Mouse (Mus musculus) ES-E14 (cell line): ENCODE results near the gene Myrfl. TPM values are rescaled to one million over a fixed set of nuclear protein-coding genes. Genes with fewer than 3 reads are reported as not detected.

ENCODE experiments used
- DNase-seq: peaks from one replicate; pipeline ENCODE4 v3.0.0-alpha.2; 2013; ENCODE audit warnings: low read depth, low spot score
- H3K27ac ChIP-seq: 2 replicates; pipeline ENCODE4 v1.5.1; 2012; ENCODE audit warnings: low read depth, mild to moderate bottlenecking, low read length, moderate library complexity, mixed read lengths; ENCODE audit not compliant: poor library complexity, insufficient read depth, severe bottlenecking
- H3K36me3 ChIP-seq: 2 replicates; pipeline ENCODE4 v1.6.1; 2012; ENCODE audit warnings: mild to moderate bottlenecking, low read length, moderate library complexity, mixed read lengths; ENCODE audit not compliant: control insufficient read depth, poor library complexity, insufficient read depth, severe bottlenecking
- H3K4me1 ChIP-seq, 2 experiments: fragments of 150-350 bp in 1 of 2; sonication (generic) in 1 of 2; 2 replicates each; pipeline ENCODE4 v1.6.1; 2012; ENCODE audit warnings: low read length in 2 of 2, mild to moderate bottlenecking in 1 of 2, mixed read lengths in 1 of 2; ENCODE audit not compliant: control insufficient read depth in 2 of 2, insufficient read depth in 2 of 2, poor library complexity in 1 of 2
- H3K4me3 ChIP-seq, 2 experiments: fragments of 150-350 bp in 1 of 2; sonication (generic) in 1 of 2; 2 replicates each; pipeline ENCODE4 v1.5.1; 2012; ENCODE audit warnings: low read length in 2 of 2, low read depth in 1 of 2, mild to moderate bottlenecking in 1 of 2, mixed read lengths in 1 of 2; ENCODE audit not compliant: insufficient read depth in 1 of 2, poor library complexity in 1 of 2, severe bottlenecking in 1 of 2
- H3K9ac ChIP-seq: 2 replicates; pipeline ENCODE4 v1.6.1; 2012; ENCODE audit warnings: low read depth, mild to moderate bottlenecking, low read length, mixed read lengths; ENCODE audit not compliant: poor library complexity, insufficient read depth, severe bottlenecking
- H3K9me3 ChIP-seq: fragments of 150-350 bp; sonication (generic); 2 replicates; pipeline ENCODE4 v1.6.1; 2012; ENCODE audit warnings: low read depth, mild to moderate bottlenecking, low read length; ENCODE audit not compliant: control insufficient read depth, insufficient read depth
- CHD2 ChIP-seq: IDR thresholded peaks from 2 replicates; pipeline ENCODE4 v1.6.1; 2014; ENCODE audit warnings: mild to moderate bottlenecking, low read depth, low read length, inconsistent platforms
- HCFC1 ChIP-seq: IDR thresholded peaks from 2 replicates; pipeline ENCODE4 v1.6.1; 2012; ENCODE audit warnings: low read length, inconsistent platforms, borderline replicate concordance; ENCODE audit not compliant: insufficient read depth
- MAFK ChIP-seq: IDR thresholded peaks from 2 replicates; pipeline ENCODE4 v1.6.1; 2014; ENCODE audit warnings: mild to moderate bottlenecking, low read depth, low read length, inconsistent platforms; ENCODE audit not compliant: insufficient read depth
- ZC3H11A ChIP-seq: IDR thresholded peaks from 2 replicates; pipeline ENCODE4 v1.6.1; 2012; ENCODE audit warnings: low read depth, mild to moderate bottlenecking, inconsistent platforms, low read length, borderline replicate concordance
- ZNF384 ChIP-seq: IDR thresholded peaks from 2 replicates; pipeline ENCODE4 v1.6.1; 2012; ENCODE audit warnings: low read depth, low read length, inconsistent platforms
- in situ Hi-C, 2 experiments: fragments of 600-800 bp; cut with MboI; formaldehyde crosslinking; loops; one replicate each; pipeline ENCODE4 v1.15.1; 2025; ENCODE audit warnings: low sequenced_read_pairs in 2 of 2, inconsistent platforms in 1 of 2; ENCODE audit not compliant: unreplicated experiment in 2 of 2
- total RNA-seq: library from RNA; depleted of rRNA; stranded (reverse); fragments of 300-350 nt; gene quantifications from 2 replicates; pipeline ENCODE4 v1.2.3, GENCODE M21; 2012

The Myrfl gene
- total RNA-seq, 1 experiment: 0.13 TPM

DNA sequence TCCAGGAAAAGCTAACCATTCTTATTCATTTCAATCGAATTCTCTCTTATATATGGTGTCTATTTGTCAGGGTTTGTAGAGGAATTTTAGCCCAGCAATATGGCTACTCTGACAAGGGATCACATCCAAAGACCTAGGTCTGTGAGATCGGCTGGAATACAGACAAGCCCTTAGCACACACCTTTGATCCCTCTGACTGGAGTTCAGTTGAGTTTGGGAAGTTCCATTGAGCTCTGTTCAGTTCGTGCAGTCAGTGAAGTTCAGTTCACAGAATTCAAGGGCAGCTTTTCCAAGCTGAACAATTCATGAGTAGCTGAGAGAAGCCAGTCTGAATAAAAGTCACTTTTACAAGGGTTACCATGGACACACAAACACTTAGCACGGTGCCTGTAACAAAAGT is 148.0 kb downstream of the Myrfl start:
- in situ Hi-C loops: no loop called here
- Histone ChIP-seq H3K9ac (no peak overlapping the region), H3K4me3 (no peak overlapping the region), H3K4me1 (0 out of 4 replicates have a peak, but pooled peaks cover 0 to 2% of the 10 kb centered on the region in 2 experiments), H3K36me3 (no peaks in the 10 kb centered on the region), H3K9me3 (no peaks in the 10 kb centered on the region), H3K27ac (no peak overlapping the region)
- no peak for DNase-seq
- TF ChIP-seq HCFC1 (no peak), ZC3H11A (no peak), ZNF384 (no peak)

DNA sequence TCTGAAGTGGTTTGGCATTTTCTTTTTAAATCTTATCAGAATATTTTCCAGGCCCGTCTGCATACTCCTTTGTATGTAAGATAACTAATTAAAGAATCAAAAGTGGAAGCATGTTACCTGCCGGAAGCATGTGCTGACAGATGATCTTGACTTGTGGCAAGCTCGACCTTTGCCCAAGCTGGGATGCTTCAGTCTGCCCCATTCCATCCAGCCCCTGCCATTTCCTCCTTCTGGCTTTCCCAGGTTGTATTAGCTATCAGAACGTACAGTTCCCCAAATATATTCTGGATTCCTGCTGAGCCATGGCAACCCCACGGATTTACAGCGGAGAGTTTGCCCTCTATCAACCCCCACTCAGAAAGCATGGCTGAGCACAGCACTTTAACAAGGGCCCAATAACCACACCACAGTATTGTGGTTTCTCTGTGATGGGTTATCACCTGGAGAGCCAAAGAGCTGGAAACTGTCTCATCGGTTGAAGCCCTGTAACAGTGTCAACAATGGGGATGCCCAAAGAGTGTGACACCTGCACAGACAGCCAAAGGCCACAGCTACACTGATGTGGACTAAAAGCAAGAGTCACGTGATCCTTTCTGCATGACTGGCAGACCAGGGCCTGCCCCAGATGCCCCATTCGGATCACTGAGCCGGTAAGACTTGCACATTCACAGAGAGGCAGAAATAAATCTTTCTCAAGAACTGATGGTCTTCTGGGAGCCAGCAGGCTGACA is 150.3 kb downstream of the Myrfl start:
- Histone ChIP-seq H3K36me3 (no peaks in the 10 kb centered on the region), H3K27ac (no peak overlapping the region), H3K9me3 (no peaks in the 10 kb centered on the region), H3K4me3 (no peak overlapping the region), H3K4me1 (peaks cover 0 to 4% of the 10 kb centered on the region in 2 experiments; a peak in 1 of 4 replicates), H3K9ac (no peak overlapping the region)
- DNase-seq: no peak
- TF ChIP-seq HCFC1: no peak
- no peak for TF ChIP-seq MAFK
- no peak for TF ChIP-seq CHD2
- TF ChIP-seq ZC3H11A: no peak
- no peak for TF ChIP-seq ZNF384
- in situ Hi-C loops: no loop called here

DNA sequence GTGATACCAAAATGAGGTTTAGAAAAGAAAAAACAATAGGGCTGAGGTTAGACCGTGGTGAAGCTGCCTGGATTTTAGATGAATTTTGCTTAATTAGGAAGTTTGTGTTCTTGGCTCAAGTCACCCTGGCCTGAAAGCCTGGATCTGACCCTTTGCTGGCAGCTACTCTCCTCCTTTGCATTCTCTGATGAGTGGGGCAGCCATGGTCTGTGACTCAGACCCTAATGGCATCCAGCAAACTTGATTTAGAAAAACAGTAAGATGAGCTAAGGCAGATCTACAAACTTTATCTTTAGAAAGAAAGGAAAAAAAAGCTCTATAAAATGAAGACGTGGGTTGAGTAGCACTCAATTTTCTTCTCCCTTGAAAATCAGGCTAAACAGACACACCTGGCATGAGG is 154.0 kb downstream of the Myrfl start:
- Histone ChIP-seq H3K4me1 (peaks cover 0 to 2% of the 10 kb centered on the region in 2 experiments; a peak in 1 of 4 replicates), H3K36me3 (no peaks in the 10 kb centered on the region), H3K4me3 (no peak overlapping the region), H3K27ac (no peak overlapping the region), H3K9ac (no peak overlapping the region), H3K9me3 (no peaks in the 10 kb centered on the region)
- in situ Hi-C loops: no loop called here
- TF ChIP-seq HCFC1: no peak
- no peak for TF ChIP-seq ZNF384
- no peak for TF ChIP-seq ZC3H11A
- TF ChIP-seq MAFK: no peak
- no peak for TF ChIP-seq CHD2
- DNase-seq: no peak

DNA sequence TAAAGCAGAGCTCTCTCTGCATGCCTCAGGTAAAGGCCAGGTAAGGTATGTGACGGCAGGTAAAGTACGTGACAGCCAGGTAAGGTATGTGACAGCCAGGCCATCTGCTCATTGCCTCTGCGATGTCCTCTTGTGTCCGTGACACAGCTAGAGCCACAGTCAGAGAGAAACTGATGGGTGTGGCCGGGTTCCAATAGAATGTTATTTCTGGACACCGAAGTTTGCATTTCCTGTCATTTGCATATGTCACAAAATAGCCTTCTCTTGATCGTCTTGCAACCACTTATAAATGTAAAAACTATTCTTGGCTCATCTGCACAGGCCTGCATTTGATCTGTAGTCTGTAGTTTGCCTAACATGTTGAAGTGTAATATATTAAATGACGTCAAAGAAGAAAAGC is 154.5 kb downstream of the Myrfl start:
- Histone ChIP-seq H3K4me1 (peaks cover 0 to 2% of the 10 kb centered on the region in 2 experiments; a peak in 1 of 4 replicates), H3K27ac (no peak overlapping the region), H3K9ac (no peak overlapping the region), H3K4me3 (no peak overlapping the region), H3K9me3 (no peaks in the 10 kb centered on the region), H3K36me3 (no peaks in the 10 kb centered on the region)
- in situ Hi-C loops: no loop called here
- no peak for TF ChIP-seq ZNF384
- no peak for TF ChIP-seq HCFC1
- no peak for TF ChIP-seq MAFK
- TF ChIP-seq CHD2: no peak
- no peak for TF ChIP-seq ZC3H11A
- DNase-seq: no peak

DNA sequence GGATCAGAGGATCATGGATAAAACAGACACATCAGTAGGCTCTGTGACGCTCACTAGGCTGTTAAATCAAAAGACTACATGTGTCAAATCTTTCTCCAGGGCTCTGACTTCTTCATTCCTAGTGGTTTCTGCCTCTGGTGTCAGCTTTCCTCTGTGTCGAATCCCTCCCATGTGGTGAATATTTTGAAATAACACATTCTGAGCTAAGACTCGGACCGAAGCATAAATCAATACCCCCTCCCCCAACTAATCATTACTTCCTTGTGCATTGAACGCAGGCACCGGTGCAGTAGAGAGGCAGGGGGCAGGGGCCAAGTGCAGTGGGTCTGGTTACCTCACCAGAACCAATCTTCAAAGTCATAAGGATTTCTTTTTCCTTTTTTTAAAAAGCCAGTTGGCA is 155.4 kb downstream of the Myrfl start:
- no peaks in the 10 kb centered on the region for H3K9me3 ChIP-seq
- in situ Hi-C loops: no loop called here
- H3K9ac ChIP-seq: no peak overlapping the region
- peaks cover 0 to 2% of the 10 kb centered on the region in 2 experiments; a peak in 1 of 4 replicates for H3K4me1 ChIP-seq
- no peak overlapping the region for H3K27ac ChIP-seq
- TF ChIP-seq CHD2 (no peak), MAFK (no peak), ZNF384 (no peak), HCFC1 (no peak), ZC3H11A (no peak)
- DNase-seq: no peak
- H3K4me3 ChIP-seq: no peak overlapping the region
- H3K36me3 ChIP-seq: no peaks in the 10 kb centered on the region
